Mouse (Mus musculus): ENCODE data around the gene Tkt. TPM values are rescaled to one million over a fixed set of nuclear protein-coding genes. Genes with fewer than 3 reads are reported as not detected.
"Not testable (repeated sequence)": the region's sequence is repeated elsewhere in the genome, so short reads cannot be mapped to it uniquely, and the experiment has no call there.

Gene Tkt
- total RNA-seq (2021) = 10 to 100 TPM; 34.5 to 39.8 TPM

- peak; percentile 66 for DNase-seq (ENCODE audit: low spot score)
- intact Hi-C loops (cut with DNase I) = loop anchor here (5.0 kb wide), 1 partner anchor 71 kb away; the partner anchor contains the start of gene Dcp1a
These were observed at the start of gene Tkt for GRCm38 (mm10) chr14:30548131-30548720. TSS of gene Tkt (plus strand) at chr14:30548359.

- intact Hi-C loops (cut with DNase I) = no loop called here
- DNase-seq (ENCODE audit: low spot score) = no peak
These were observed 43.2 kb upstream of the Tkt start for GRCm38 (mm10) chr14:30504990-30505389.

GRCm38 (mm10) chr14:30510214-30510763 lies 37.9 kb upstream of the Tkt start:
- intact Hi-C loops (cut with DNase I) = no loop called here

GRCm38 (mm10) chr14:30512896-30513295 lies 35.3 kb upstream of the Tkt start:
- DNase-seq (ENCODE audit: low spot score) = no peak
- intact Hi-C loops (cut with DNase I) = no loop called here

More at GRCm38 (mm10) chr14:30510214-30510763, 37.9 kb upstream of the Tkt start:
- DNase-seq (ENCODE audit: low spot score) = no peak

- DNase-seq (ENCODE audit: low spot score) = no peak
- intact Hi-C loops (cut with DNase I) = loop anchor here (2.0 kb wide), 1 partner anchor 379 kb away; no protein-coding TSS in a partner anchor
These were observed 32.0 kb upstream of the Tkt start for GRCm38 (mm10) chr14:30515931-30516723.

GRCm38 (mm10) chr14:30519323-30519722 lies 28.8 kb upstream of the Tkt start:
- intact Hi-C loops (cut with DNase I) = no loop called here
- no peak for DNase-seq (ENCODE audit: low spot score)

- intact Hi-C loops (cut with DNase I) = no loop called here
- DNase-seq (ENCODE audit: low spot score) = no peak
These were observed 24.8 kb upstream of the Tkt start for GRCm38 (mm10) chr14:30523356-30523755.

GRCm38 (mm10) chr14:30528392-30528791 lies 19.8 kb upstream of the Tkt start:
- intact Hi-C loops (cut with DNase I) = no loop called here
- DNase-seq (ENCODE audit: low spot score) = no peak

- no peak for DNase-seq (ENCODE audit: low spot score)
- intact Hi-C loops (cut with DNase I) = no loop called here
These were observed 19.2 kb upstream of the Tkt start for GRCm38 (mm10) chr14:30528961-30529360.

- intact Hi-C loops (cut with DNase I) = no loop called here
- no peak for DNase-seq (ENCODE audit: low spot score)
These were observed 18.7 kb upstream of the Tkt start for GRCm38 (mm10) chr14:30529454-30529853.

GRCm38 (mm10) chr14:30530726-30531269 lies 17.4 kb upstream of the Tkt start:
- intact Hi-C loops (cut with DNase I) = loop anchor here (5.0 kb wide), 1 partner anchor 42 kb away; no protein-coding TSS in a partner anchor
- no peak for DNase-seq (ENCODE audit: low spot score)

- intact Hi-C loops (cut with DNase I) = loop anchor here (5.0 kb wide), 1 partner anchor 41 kb away; no protein-coding TSS in a partner anchor
- no peak for DNase-seq (ENCODE audit: low spot score)
These were observed 16.7 kb upstream of the Tkt start for GRCm38 (mm10) chr14:30531431-30531830.

GRCm38 (mm10) chr14:30531896-30532295 lies 16.3 kb upstream of the Tkt start:
- intact Hi-C loops (cut with DNase I) = loop anchor here (5.0 kb wide), 1 partner anchor 40 kb away; no protein-coding TSS in a partner anchor
- DNase-seq (ENCODE audit: low spot score) = no peak

GRCm38 (mm10) chr14:30533780-30534450 lies 14.2 kb upstream of the Tkt start:
- intact Hi-C loops (cut with DNase I) = loop anchor here (5.0 kb wide), 1 partner anchor 38 kb away; no protein-coding TSS in a partner anchor
- no peak for DNase-seq (ENCODE audit: low spot score)

GRCm38 (mm10) chr14:30541541-30541940 lies 6.6 kb upstream of the Tkt start:
- DNase-seq (ENCODE audit: low spot score) = peak; percentile 47
- intact Hi-C loops (cut with DNase I) = no loop called here

GRCm38 (mm10) chr14:30543331-30543730 lies 4.8 kb upstream of the Tkt start:
- intact Hi-C loops (cut with DNase I); DNase-seq (ENCODE audit: low spot score): not testable (repeated sequence)

GRCm38 (mm10) chr14:30548965-30549776 lies 1.0 kb downstream of the Tkt start:
- intact Hi-C loops (cut with DNase I) = loop anchor here (5.0 kb wide), 1 partner anchor 72 kb away; the partner anchor contains the start of gene Dcp1a
- peak; percentile 91 for DNase-seq (ENCODE audit: low spot score)

- intact Hi-C loops (cut with DNase I) = loop anchor here (5.0 kb wide), 1 partner anchor 72 kb away; the partner anchor contains the start of gene Dcp1a
- no peak for DNase-seq (ENCODE audit: low spot score)
These were observed 1.6 kb downstream of the Tkt start for GRCm38 (mm10) chr14:30549777-30550149.

All from heart, postnatal 25 days (tissue).